Mouse (Mus musculus): ENCODE results near the gene Acsl6.
"Not testable (repeated sequence)": the region's sequence is repeated elsewhere in the genome, so short reads cannot be mapped to it uniquely, and the experiment has no call there.

Acsl6 gene

GRCm38 (mm10) chr11:54391326-54391725 is 87.7 kb downstream of the Acsl6 start:
- DNase-seq (ENCODE audit: low spot score in 2 of 2): no peak

- DNase-seq (ENCODE audit: low spot score in 2 of 2): no peak
Measured at GRCm38 (mm10) chr11:54396686-54397085, 93.1 kb downstream of the Acsl6 start.

GRCm38 (mm10) chr11:54398058-54398457 is 94.5 kb downstream of the Acsl6 start:
- no peak for DNase-seq (ENCODE audit: low spot score in 2 of 2)

GRCm38 (mm10) chr11:54400803-54401202 is 97.2 kb downstream of the Acsl6 start:
- DNase-seq (ENCODE audit: low spot score in 2 of 2): not testable (repeated sequence)

GRCm38 (mm10) chr11:54404885-54405284 is 101.3 kb downstream of the Acsl6 start:
- no peak for DNase-seq (ENCODE audit: low spot score in 2 of 2)

GRCm38 (mm10) chr11:54406930-54407546 is 103.4 kb downstream of the Acsl6 start:
- DNase-seq (ENCODE audit: low spot score in 2 of 2): no peak

- DNase-seq (ENCODE audit: low spot score in 2 of 2): no peak
Measured at GRCm38 (mm10) chr11:54410612-54411011, 107.0 kb downstream of the Acsl6 start.

GRCm38 (mm10) chr11:54413017-54413416 is 109.4 kb downstream of the Acsl6 start:
- peak in 1 of 2 experiments; percentile 9 for DNase-seq (ENCODE audit: low spot score in 2 of 2)
